Mouse (Mus musculus) embryonic facial prominence, embryonic 14.5 days (tissue): ENCODE data around the gene Lbr. TPM values are rescaled to one million over a fixed set of nuclear protein-coding genes. Genes with fewer than 3 reads are reported as not detected.

Experiments used
- ATAC-seq: fragments of 200-750 bp; cut with Nextera tagmentation; 2 replicates; pipeline ENCODE4 v1.8.0; 2017; ENCODE audit warnings: low read depth, moderate number of reproducible peaks, moderate TSS enrichment
- DNase-seq: peaks from one replicate; pipeline ENCODE4 v3.0.0-alpha.2; 2015; ENCODE audit warnings: low spot score
- H3K27ac ChIP-seq: fragments of 300-500 bp; sonication (generic); replicated peaks from 2 replicates; pipeline ENCODE4 v1.5.1; 2014; ENCODE audit warnings: low read depth, mild to moderate bottlenecking, low read length, moderate library complexity
- H3K27me3 ChIP-seq: fragments of 300-500 bp; sonication (generic); replicated peaks from 2 replicates; pipeline ENCODE4 v1.6.1; 2014; ENCODE audit warnings: low read length; ENCODE audit not compliant: control insufficient read depth, insufficient read depth
- H3K36me3 ChIP-seq: fragments of 300-500 bp; sonication (generic); 2 replicates; pipeline ENCODE4 v1.6.1; 2014; ENCODE audit warnings: low read length, mixed read lengths; ENCODE audit not compliant: control insufficient read depth, insufficient read depth
- H3K4me1 ChIP-seq: fragments of 300-500 bp; sonication (generic); 2 replicates; pipeline ENCODE4 v1.6.1; 2014; ENCODE audit warnings: antibody characterized with exemption, low read length; ENCODE audit not compliant: control insufficient read depth, insufficient read depth
- H3K4me2 ChIP-seq: fragments of 300-500 bp; sonication (generic); 2 replicates; pipeline ENCODE4 v1.6.1; 2014; ENCODE audit warnings: low read depth, mild to moderate bottlenecking, low read length, moderate library complexity, mixed read lengths
- H3K4me3 ChIP-seq: fragments of 300-500 bp; sonication (generic); 2 replicates; pipeline ENCODE4 v1.5.1; 2014; ENCODE audit warnings: low read depth, mild to moderate bottlenecking, low read length
- H3K9ac ChIP-seq: fragments of 300-500 bp; sonication (generic); 2 replicates; pipeline ENCODE4 v1.6.1; 2014; ENCODE audit warnings: low read depth, mild to moderate bottlenecking, low read length, moderate library complexity, mixed read lengths
- H3K9me3 ChIP-seq: fragments of 300-500 bp; sonication (generic); 2 replicates; pipeline ENCODE4 v1.6.1; 2016; ENCODE audit warnings: low read length; ENCODE audit not compliant: control insufficient read depth
- WGBS: fragments of 180-500 bp; shearing (Covaris S2); extraction: QIAGEN DNeasy Blood & Tissue Kit; methylation state at CpG from one replicate; pipeline ENCODE4 v1.1.7; 2014; 5-methylcytosine and 5-hydroxymethylcytosine counted together
- polyA plus RNA-seq: library from polyadenylated mRNA; unstranded; fragments of >200 nt; fragmentation: Nextera tagmentation; extraction: Ambion mirVana; gene quantifications from 2 replicates; pipeline ENCODE4 v1.2.1, GENCODE M21; 2014

Gene Lbr
- polyA plus RNA-seq, 1 experiment from 2014 or later = 98.1 TPM

DNA sequence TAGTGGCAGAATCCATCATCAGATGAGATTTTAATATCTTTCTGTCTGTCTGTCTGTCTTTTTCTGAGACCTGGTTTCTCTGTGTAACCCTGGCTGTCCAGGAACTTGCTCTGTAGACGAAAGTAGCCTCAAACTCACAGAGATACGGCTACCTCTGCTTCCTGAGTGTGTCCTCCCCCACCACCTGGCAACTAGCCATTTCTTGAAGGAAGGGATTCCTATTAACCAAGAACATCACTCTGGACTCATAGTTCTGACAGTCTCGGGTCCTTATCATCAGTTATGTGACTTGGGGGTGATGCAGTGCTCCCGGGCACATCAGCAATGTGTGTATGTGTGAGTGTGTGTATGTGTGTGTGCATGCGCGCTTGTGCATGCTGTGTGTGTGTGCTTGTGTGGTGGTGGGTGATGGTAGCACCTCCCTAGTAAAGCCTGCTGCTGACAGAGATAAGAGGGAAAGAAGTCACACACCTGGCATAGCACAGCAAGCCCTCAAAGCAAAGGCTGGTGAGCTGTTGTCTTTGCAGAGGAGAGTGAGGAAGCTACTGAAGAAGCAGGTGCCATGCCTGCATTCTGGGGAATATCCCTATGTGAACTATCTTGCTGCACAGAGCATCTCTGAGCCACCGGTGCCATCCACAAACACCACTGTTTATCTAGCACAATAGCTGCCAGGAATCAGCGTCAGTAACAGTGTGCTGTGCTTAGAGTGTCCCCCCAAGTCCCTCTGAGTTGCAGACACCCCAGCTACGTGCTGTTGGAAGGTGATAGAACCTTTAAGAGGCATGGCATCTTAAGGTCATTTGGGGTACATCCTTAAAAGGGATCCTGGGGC lies 30.5 kb upstream of the Lbr start:
- Histone ChIP-seq H3K4me3 (no peak overlapping the region), H3K36me3 (no peaks in the 10 kb centered on the region), H3K9ac (no peak overlapping the region), H3K27ac (no peak overlapping the region), H3K9me3 (no peaks in the 10 kb centered on the region), H3K27me3 (no peaks in the 10 kb centered on the region), H3K4me2 (no peak overlapping the region), H3K4me1 (no peaks in the 10 kb centered on the region)
- WGBS = 78% methylated on average over 9 of the region's 9 CpGs
- ATAC-seq (no peak), DNase-seq (no peak)

DNA sequence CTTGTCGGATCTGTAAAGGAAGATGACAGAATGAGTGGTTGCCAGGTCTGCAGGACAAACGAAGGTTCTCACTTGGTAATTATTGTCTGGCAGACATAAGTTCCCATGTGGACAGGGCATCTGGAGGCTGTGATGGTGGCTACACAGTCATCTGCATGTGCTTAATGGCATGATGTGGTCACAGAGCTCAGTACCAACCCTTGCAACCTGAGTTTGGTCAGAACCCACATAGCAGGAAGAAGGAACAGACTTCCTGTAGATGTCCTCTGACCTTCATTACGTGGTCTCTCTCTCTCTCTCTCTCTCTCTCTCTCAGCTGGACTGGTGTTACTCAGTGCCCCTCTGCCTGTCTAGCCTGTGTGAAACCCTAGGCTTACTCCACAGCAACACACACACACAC lies 29.8 kb upstream of the Lbr start:
- Histone ChIP-seq H3K36me3 (no peaks in the 10 kb centered on the region), H3K4me2 (no peak overlapping the region), H3K27ac (no peak overlapping the region), H3K9ac (no peak overlapping the region), H3K9me3 (no peaks in the 10 kb centered on the region), H3K27me3 (no peaks in the 10 kb centered on the region), H3K4me3 (no peak overlapping the region), H3K4me1 (no peaks in the 10 kb centered on the region)
- DNase-seq (no peak), ATAC-seq (no peak)
- 69% methylated on average over 3 of the region's 3 CpGs for WGBS

DNA sequence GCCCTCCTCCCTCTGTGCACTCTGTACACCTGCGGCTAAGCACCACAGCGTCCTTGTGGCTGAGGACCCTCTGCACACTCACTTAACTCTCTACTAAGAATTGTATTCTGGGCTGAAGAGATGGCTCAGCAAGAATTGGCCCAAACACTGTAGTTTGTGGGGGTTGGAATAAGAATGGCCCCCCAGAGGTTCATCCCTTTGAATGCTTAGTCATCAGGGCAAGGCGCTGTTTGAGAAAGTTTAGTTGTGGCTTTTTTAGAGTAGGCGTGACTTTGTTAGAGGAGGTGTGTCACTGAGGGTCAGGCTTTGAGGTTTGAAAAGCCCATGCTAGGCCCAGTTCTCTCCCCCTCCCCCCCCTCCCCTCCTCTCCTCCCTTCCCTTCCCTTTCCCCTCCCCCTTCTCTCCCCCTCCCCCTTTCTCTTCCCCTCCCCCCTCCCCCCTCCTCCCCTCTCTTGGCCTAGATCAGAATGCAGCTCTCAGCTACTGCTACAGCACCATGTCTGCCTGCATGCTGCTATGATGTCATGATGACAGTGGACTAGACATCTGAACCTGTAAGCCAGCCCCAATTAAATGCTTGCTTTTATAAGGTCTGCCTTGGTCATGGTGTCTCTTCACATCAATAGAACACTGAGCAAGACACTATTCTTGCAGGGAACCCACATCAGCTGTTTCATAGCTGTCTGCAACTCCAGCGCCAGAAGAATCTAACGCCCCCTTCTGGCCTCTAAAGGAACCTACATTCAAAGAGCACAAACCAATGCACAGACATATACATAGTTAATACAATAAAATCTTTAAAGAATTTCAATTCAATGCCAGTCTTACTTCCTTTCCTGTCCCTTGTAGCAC lies 23.8 kb upstream of the Lbr start:
- H3K9ac ChIP-seq = no peak overlapping the region
- ATAC-seq = no peak
- no peaks in the 10 kb centered on the region for H3K4me1 ChIP-seq
- no peak overlapping the region for H3K4me3 ChIP-seq
- H3K27me3 ChIP-seq = no peaks in the 10 kb centered on the region
- 85% methylated on average over 6 of the region's 6 CpGs for WGBS
- no peak overlapping the region for H3K27ac ChIP-seq
- H3K4me2 ChIP-seq = no peak overlapping the region
- H3K9me3 ChIP-seq = no peaks in the 10 kb centered on the region
- no peaks in the 10 kb centered on the region for H3K36me3 ChIP-seq
- DNase-seq = no peak

DNA sequence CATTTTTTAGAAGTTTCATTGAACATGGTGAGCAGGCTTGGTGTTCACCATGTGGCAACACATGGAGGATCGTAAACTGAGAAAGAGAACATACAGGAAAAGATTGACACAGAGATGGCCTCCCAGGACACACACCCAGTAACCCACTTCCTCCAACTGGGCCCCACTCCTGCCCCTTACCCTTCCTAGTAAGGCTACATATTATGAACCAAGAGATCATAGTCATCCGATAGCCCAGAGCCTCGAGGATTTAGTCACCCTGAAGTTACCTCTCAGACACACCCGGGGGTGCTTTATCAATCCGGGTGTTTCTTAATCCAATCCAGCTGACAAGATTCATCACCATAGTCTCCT lies 23.0 kb upstream of the Lbr start:
- no peaks in the 10 kb centered on the region for H3K9me3 ChIP-seq
- no peaks in the 10 kb centered on the region for H3K27me3 ChIP-seq
- ATAC-seq = no peak
- no peak overlapping the region for H3K27ac ChIP-seq
- H3K9ac ChIP-seq = no peak overlapping the region
- H3K4me2 ChIP-seq = no peak overlapping the region
- DNase-seq = no peak
- 55% methylated on average over 5 of the region's 5 CpGs for WGBS
- no peak overlapping the region for H3K4me3 ChIP-seq
- H3K4me1 ChIP-seq = no peaks in the 10 kb centered on the region
- no peaks in the 10 kb centered on the region for H3K36me3 ChIP-seq

DNA sequence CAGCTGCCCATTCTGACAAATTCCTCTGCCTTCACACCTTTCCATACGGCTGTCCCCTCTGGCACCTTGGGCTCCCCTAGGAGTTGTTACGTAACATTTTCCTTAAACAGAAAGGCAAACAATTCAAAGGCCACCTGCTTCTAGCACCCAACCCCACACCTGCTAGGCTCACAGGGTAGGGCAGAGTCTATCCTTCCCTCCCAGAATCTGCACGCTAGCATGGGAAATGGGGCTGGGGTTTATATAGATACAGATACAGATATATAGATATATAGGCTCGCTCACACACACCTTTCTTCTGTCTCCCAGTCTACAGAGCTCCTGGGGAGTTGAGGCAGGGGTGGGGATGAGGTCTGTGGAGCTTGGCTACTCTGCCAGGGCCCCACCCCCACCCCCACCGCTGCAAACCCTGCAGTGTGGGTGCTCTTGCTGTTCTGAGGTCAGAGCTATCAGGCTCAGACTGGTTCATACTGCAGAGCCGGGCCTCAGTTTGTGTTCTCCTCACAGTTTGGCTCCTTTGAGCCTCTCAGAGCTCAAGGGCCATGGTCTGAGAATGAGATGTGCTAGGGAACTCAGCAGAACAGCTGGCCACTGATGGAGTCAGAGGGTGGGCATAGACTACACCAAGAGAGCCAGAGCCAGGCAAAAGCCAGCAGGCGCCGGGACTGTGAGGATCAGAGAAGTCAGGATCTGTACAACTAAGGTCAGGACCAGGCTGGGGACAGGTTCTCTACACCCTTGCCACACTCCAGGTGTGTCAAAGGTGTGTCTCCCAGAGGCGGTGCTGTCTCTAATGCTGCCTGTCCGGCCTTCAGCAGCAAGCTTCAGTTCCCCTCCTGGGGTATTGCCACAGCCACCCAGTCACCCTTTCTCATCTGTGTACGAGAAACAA lies 22.4 kb upstream of the Lbr start:
- Histone ChIP-seq H3K27me3 (no peaks in the 10 kb centered on the region), H3K9ac (no peak overlapping the region), H3K4me3 (no peak overlapping the region), H3K9me3 (no peaks in the 10 kb centered on the region), H3K4me2 (no peak overlapping the region), H3K4me1 (no peaks in the 10 kb centered on the region), H3K27ac (no peak overlapping the region), H3K36me3 (no peaks in the 10 kb centered on the region)
- DNase-seq = no peak
- 76% methylated on average over 11 of the region's 11 CpGs for WGBS
- no peak for ATAC-seq

DNA sequence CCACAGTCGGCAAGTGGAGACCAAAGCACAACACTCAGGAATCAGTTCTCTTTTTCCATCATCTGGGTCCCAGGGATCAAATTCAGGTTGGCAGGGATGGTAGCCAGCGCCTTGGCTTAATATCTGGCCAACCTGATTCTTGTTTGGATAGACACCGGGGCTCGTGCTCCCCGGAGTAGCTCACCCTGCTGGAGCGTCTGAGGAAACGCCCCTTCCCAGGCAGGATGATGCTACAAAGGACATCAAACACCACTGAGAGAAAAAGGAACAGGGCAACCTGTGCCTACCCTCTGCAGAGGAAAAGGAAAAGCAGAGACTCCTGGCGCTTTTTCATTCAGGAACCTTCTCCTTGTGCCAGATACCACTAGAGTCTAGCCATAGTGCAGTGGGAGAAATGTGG lies 20.6 kb upstream of the Lbr start:
- Histone ChIP-seq H3K9ac (no peak overlapping the region), H3K9me3 (no peaks in the 10 kb centered on the region), H3K4me1 (no peaks in the 10 kb centered on the region), H3K36me3 (no peaks in the 10 kb centered on the region), H3K4me3 (no peak overlapping the region), H3K4me2 (no peak overlapping the region), H3K27ac (no peak overlapping the region), H3K27me3 (no peaks in the 10 kb centered on the region)
- ATAC-seq (no peak), DNase-seq (no peak)
- WGBS = 38% methylated on average over 8 of the region's 8 CpGs

DNA sequence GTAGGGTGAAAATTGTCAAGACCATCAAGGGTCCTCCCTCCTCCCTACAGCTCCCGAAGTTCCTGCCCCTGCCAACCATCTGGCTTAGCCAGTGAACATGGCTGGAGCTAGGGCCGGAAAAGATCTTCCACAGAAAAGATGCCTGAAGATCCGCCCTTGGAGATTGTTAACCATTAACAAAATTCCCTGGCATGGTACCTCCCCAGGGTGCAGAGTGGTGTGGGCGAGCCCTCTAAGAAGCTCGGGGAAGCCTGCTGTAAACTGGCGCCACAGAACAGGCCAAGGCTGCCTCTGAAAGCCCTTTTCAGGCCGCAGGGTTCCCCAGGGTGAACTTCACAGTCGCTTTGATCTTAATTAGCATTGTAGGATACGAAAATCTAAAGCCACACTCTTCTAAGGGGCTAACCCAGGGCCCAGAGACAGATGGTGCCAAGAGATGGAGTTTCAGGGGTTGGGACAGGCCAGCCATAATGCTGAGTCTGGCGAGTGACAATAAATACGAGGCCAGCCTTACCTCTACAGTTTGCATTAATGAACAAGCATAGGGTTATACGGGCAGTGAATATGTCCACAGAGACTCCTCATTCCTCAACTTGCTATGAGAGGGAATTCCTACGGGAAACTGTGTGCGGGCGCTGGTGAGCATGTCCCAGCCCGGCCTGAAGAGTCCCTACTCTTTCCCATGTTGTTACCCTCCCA lies 20.0 kb upstream of the Lbr start:
- no peaks in the 10 kb centered on the region for H3K27me3 ChIP-seq
- no peaks in the 10 kb centered on the region for H3K9me3 ChIP-seq
- no peak for ATAC-seq
- no peak overlapping the region for H3K9ac ChIP-seq
- no peak for DNase-seq
- H3K27ac ChIP-seq = no peak overlapping the region
- no peak overlapping the region for H3K4me2 ChIP-seq
- no peak overlapping the region for H3K4me3 ChIP-seq
- WGBS = 57% methylated on average over 16 of the region's 16 CpGs
- no peaks in the 10 kb centered on the region for H3K36me3 ChIP-seq
- H3K4me1 ChIP-seq = no peaks in the 10 kb centered on the region
